Mouse (Mus musculus): ENCODE results near the gene Ist1.

GRCm38 (mm10) chr8:109682120-109682519 is 10.9 kb downstream of the Ist1 start:
- TF ChIP-seq POLR2A (IDR thresholded peaks at IDR 0.05; ENCODE audit: borderline replicate concordance, low read depth, low read length) (no peak), CTCF (IDR thresholded peaks at IDR 0.05; ENCODE audit: low read depth, low read length) (no peak)

Measured in bone marrow macrophage, adult 2 months (primary cell).